Mouse (Mus musculus): Measurements from ENCODE around the gene Rapgef4. TPM values are rescaled to one million over a fixed set of nuclear protein-coding genes. Genes with fewer than 3 reads are reported as not detected.

Rapgef4 gene
- total and polyA plus RNA-seq, 2 experiments = 66.1 to 223 TPM

DNA sequence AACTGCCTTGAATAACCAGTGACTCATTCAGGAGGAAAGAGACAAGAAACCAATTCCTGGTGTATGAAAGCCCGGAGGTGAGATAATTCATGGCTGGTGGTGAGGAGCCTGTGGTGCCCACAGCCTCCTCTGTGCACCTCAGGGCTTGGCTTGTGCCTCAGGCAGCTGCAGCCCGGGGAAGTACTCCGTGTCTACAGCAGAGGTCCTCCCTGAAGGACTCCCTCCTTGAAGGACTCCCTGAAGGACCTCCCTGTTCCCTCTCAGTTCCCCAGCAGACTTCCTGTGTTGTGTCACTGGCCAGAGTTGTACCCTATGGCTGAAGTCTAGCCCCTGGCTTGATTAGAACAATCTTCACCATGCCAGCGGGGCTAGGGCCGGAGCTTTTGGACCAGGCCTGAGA lies 50.7 kb downstream of the Rapgef4 start:
- Histone ChIP-seq H3K36me3 (ENCODE audit: control insufficient read depth, insufficient read depth, low read length) (no peaks in the 10 kb centered on the region), H3K79me2 (ENCODE audit: control insufficient read depth, insufficient read depth, low read length) (no peaks in the 10 kb centered on the region), H3K27ac (replicated peaks; ENCODE audit: insufficient read depth, low read depth, low read length) (no peak overlapping the region), H3K4me1 (ENCODE audit: control insufficient read depth, insufficient read depth, low read length) (no peaks in the 10 kb centered on the region), H3K4me3 (ENCODE audit: insufficient read depth, low read depth, low read length) (no peak overlapping the region), H3K9ac (ENCODE audit: low read depth, low read length) (no peak overlapping the region), H3K27me3 (ENCODE audit: control insufficient read depth, insufficient read depth, low read length) (no peaks in the 10 kb centered on the region)
- DNase-seq (ENCODE audit: extremely low read depth, low read depth, low spot score) = no peak
- TF ChIP-seq CTCF (IDR thresholded peaks at IDR 0.05; ENCODE audit: low read depth, low read length) (no peak), POLR2A (IDR thresholded peaks at IDR 0.05; ENCODE audit: extremely low read depth, insufficient read depth, low read length) (no peak)
- 71% methylated on average over 5 of the region's 5 CpGs for WGBS

DNA sequence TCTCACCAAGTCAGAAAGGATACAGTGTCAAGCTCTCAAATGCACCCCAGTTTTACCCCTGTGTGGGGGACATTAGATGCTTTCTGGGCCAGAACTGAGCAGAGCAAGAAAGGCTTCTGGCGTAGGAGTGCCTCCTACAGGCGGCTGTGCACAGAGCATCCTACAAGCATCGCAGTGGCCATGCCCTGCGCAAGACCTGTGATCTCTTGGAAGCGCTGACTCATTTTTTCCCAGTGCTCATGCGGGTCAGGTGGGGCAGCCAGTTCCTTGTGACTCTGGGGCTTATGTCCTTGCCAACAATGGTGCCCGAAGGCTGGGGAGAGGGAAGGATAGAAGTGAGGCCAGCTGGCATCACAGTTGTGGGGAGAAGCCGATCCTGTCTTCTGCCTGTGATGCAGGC lies 54.6 kb downstream of the Rapgef4 start:
- Histone ChIP-seq H3K79me2 (ENCODE audit: control insufficient read depth, insufficient read depth, low read length) (no peaks in the 10 kb centered on the region), H3K4me3 (ENCODE audit: insufficient read depth, low read depth, low read length) (no peak overlapping the region), H3K27me3 (ENCODE audit: control insufficient read depth, insufficient read depth, low read length) (no peaks in the 10 kb centered on the region), H3K27ac (replicated peaks; ENCODE audit: insufficient read depth, low read depth, low read length) (no peak overlapping the region), H3K36me3 (ENCODE audit: control insufficient read depth, insufficient read depth, low read length) (no peaks in the 10 kb centered on the region), H3K9ac (ENCODE audit: low read depth, low read length) (no peak overlapping the region), H3K4me1 (ENCODE audit: control insufficient read depth, insufficient read depth, low read length) (no peaks in the 10 kb centered on the region)
- TF ChIP-seq CTCF (IDR thresholded peaks at IDR 0.05; ENCODE audit: low read depth, low read length) (peak; percentile 77), POLR2A (IDR thresholded peaks at IDR 0.05; ENCODE audit: extremely low read depth, insufficient read depth, low read length) (no peak)
- 49% methylated on average over 8 of the region's 8 CpGs for WGBS
- peak; percentile 15 for DNase-seq (ENCODE audit: extremely low read depth, low read depth, low spot score)

DNA sequence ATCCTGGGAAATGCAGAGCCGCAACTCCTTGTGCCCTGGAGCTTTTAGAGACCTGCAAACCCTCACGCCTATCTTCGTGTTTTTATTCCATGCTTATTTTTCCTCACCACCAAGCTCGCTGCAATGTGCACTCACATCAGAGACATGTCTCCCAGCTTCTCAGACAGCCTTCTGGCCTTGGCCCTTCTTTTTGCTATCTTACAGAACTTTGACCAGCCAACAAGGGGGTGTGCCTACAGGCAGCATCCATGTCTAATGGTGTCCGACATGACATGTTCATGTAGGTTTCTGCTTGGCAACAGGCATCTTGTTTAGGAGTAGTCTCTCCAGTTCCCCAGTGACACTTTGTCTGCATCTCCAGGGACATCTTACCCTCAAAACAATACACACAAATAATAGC lies 56.3 kb downstream of the Rapgef4 start:
- H3K9ac ChIP-seq (ENCODE audit: low read depth, low read length) = no peak overlapping the region
- no peak for TF ChIP-seq CTCF (IDR thresholded peaks at IDR 0.05; ENCODE audit: low read depth, low read length)
- no peak for TF ChIP-seq POLR2A (IDR thresholded peaks at IDR 0.05; ENCODE audit: extremely low read depth, insufficient read depth, low read length)
- H3K4me1 ChIP-seq (ENCODE audit: control insufficient read depth, insufficient read depth, low read length) = no peaks in the 10 kb centered on the region
- no peaks in the 10 kb centered on the region for H3K79me2 ChIP-seq (ENCODE audit: control insufficient read depth, insufficient read depth, low read length)
- WGBS = 88% methylated on average over 5 of the region's 5 CpGs
- H3K4me3 ChIP-seq (ENCODE audit: insufficient read depth, low read depth, low read length) = no peak overlapping the region
- DNase-seq (ENCODE audit: extremely low read depth, low read depth, low spot score) = no peak
- no peaks in the 10 kb centered on the region for H3K36me3 ChIP-seq (ENCODE audit: control insufficient read depth, insufficient read depth, low read length)
- H3K27ac ChIP-seq (replicated peaks; ENCODE audit: insufficient read depth, low read depth, low read length) = no peak overlapping the region
- H3K27me3 ChIP-seq (ENCODE audit: control insufficient read depth, insufficient read depth, low read length) = no peaks in the 10 kb centered on the region

DNA sequence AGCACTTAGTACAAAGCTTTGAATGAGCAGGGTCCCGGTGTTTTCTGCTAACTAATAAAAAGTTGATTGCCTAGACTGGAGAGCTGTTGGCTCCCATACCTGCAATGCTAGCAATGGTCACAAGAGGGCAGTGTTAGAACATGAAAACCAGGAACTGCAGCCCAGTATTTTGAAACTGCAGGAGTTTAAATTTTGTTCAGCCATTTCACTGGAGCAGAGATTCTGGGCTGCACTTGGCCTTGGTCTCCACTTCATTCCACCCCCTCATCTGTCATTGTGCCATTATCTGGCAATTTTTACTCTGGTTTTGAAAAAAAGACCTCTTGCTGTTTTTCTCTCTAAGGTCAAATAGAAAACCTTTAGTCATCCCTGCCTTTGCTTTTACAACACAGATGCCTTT lies 57.2 kb downstream of the Rapgef4 start:
- no peak overlapping the region for H3K9ac ChIP-seq (ENCODE audit: low read depth, low read length)
- H3K27me3 ChIP-seq (ENCODE audit: control insufficient read depth, insufficient read depth, low read length) = no peaks in the 10 kb centered on the region
- H3K4me3 ChIP-seq (ENCODE audit: insufficient read depth, low read depth, low read length) = no peak overlapping the region
- TF ChIP-seq POLR2A (IDR thresholded peaks at IDR 0.05; ENCODE audit: extremely low read depth, insufficient read depth, low read length) = no peak
- TF ChIP-seq CTCF (IDR thresholded peaks at IDR 0.05; ENCODE audit: low read depth, low read length) = peak; percentile 58
- no peaks in the 10 kb centered on the region for H3K4me1 ChIP-seq (ENCODE audit: control insufficient read depth, insufficient read depth, low read length)
- H3K36me3 ChIP-seq (ENCODE audit: control insufficient read depth, insufficient read depth, low read length) = no peaks in the 10 kb centered on the region
- no peak overlapping the region for H3K27ac ChIP-seq (replicated peaks; ENCODE audit: insufficient read depth, low read depth, low read length)
- 12% methylated on average over 1 of the region's 1 CpGs for WGBS
- DNase-seq (ENCODE audit: extremely low read depth, low read depth, low spot score) = peak; percentile 47
- no peaks in the 10 kb centered on the region for H3K79me2 ChIP-seq (ENCODE audit: control insufficient read depth, insufficient read depth, low read length)

DNA sequence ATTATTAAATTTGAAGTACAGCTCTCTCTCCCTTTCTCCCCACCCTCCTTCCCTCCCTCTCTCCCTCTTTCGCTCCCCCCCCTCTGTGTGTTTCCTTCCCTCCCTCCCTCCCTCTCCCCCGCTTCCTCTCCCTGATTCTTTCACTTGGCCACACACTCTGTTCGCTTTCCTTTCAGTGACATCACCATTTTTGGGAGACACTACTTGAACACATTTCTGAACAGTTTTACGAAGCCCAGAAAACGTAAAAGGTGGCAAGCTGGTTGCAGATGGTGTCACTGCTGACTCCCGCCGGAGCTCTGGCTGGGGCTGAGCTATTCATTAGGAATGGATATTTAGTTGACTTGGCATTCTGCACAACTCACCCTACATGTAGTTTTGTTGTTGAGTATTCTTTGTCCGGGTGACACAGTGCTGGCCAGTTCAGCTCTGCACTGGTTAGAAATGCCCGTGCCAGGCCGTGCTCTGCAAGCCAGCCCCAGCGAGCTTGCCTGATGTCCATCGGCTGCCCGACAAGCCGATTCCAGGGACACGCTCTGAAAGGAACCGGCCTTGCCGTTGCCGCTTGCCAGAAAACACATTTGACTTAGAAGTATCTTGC lies 57.7 kb downstream of the Rapgef4 start:
- Histone ChIP-seq H3K79me2 (ENCODE audit: control insufficient read depth, insufficient read depth, low read length) (no peaks in the 10 kb centered on the region), H3K36me3 (ENCODE audit: control insufficient read depth, insufficient read depth, low read length) (no peaks in the 10 kb centered on the region), H3K9ac (ENCODE audit: low read depth, low read length) (no peak overlapping the region), H3K27me3 (ENCODE audit: control insufficient read depth, insufficient read depth, low read length) (no peaks in the 10 kb centered on the region), H3K4me1 (ENCODE audit: control insufficient read depth, insufficient read depth, low read length) (no peaks in the 10 kb centered on the region), H3K27ac (replicated peaks; ENCODE audit: insufficient read depth, low read depth, low read length) (no peak overlapping the region), H3K4me3 (ENCODE audit: insufficient read depth, low read depth, low read length) (no peak overlapping the region; the same call in 1 of the 2 replicates)
- no peak for DNase-seq (ENCODE audit: extremely low read depth, low read depth, low spot score)
- 74% methylated on average over 18 of the region's 18 CpGs for whole genome bisulfite sequencing
- TF ChIP-seq CTCF (IDR thresholded peaks at IDR 0.05; ENCODE audit: low read depth, low read length) (no peak), POLR2A (IDR thresholded peaks at IDR 0.05; ENCODE audit: extremely low read depth, insufficient read depth, low read length) (no peak)

DNA sequence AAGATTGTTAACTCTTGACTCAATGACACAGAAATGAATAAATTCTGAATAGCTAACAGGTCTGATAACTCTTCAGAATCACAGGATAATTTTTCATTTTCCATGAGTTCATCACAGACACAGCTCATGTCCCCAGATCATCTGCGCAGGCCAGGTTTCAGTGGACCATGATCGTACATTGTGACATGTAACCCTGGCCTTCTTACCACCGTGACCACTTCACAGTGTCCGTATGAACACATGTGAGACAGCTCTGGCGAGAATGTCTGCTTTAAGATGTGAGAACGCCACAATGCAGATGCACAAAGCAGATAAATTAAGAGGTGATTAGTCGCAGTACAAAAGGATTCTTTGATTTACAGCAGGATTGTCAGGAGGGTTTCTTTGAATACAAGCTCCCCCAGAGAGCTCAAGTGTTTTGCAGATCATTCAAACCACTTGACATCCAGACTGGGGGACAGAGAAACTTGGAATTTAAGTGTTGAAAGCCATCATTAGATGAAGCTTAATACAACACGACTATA lies 58.5 kb downstream of the Rapgef4 start:
- WGBS = 91% methylated on average over 8 of the region's 8 CpGs
- TF ChIP-seq CTCF (IDR thresholded peaks at IDR 0.05; ENCODE audit: low read depth, low read length) = no peak
- no peak for TF ChIP-seq POLR2A (IDR thresholded peaks at IDR 0.05; ENCODE audit: extremely low read depth, insufficient read depth, low read length)
- Histone ChIP-seq H3K9ac (ENCODE audit: low read depth, low read length) (no peak overlapping the region), H3K27me3 (ENCODE audit: control insufficient read depth, insufficient read depth, low read length) (no peaks in the 10 kb centered on the region), H3K4me1 (ENCODE audit: control insufficient read depth, insufficient read depth, low read length) (no peaks in the 10 kb centered on the region), H3K79me2 (ENCODE audit: control insufficient read depth, insufficient read depth, low read length) (no peaks in the 10 kb centered on the region), H3K27ac (replicated peaks; ENCODE audit: insufficient read depth, low read depth, low read length) (no peak overlapping the region), H3K36me3 (ENCODE audit: control insufficient read depth, insufficient read depth, low read length) (no peaks in the 10 kb centered on the region), H3K4me3 (ENCODE audit: insufficient read depth, low read depth, low read length) (no peak overlapping the region)
- no peak for DNase-seq (ENCODE audit: extremely low read depth, low read depth, low spot score)

Measured in liver, adult 2 months (tissue).